Mouse (Mus musculus): ENCODE data around the gene Epha2. TPM values are rescaled to one million over a fixed set of nuclear protein-coding genes. Genes with fewer than 3 reads are reported as not detected.

Gene Epha2
- polyA plus RNA-seq, 1 experiment from 2014 or later, result 7.1 TPM

DNA sequence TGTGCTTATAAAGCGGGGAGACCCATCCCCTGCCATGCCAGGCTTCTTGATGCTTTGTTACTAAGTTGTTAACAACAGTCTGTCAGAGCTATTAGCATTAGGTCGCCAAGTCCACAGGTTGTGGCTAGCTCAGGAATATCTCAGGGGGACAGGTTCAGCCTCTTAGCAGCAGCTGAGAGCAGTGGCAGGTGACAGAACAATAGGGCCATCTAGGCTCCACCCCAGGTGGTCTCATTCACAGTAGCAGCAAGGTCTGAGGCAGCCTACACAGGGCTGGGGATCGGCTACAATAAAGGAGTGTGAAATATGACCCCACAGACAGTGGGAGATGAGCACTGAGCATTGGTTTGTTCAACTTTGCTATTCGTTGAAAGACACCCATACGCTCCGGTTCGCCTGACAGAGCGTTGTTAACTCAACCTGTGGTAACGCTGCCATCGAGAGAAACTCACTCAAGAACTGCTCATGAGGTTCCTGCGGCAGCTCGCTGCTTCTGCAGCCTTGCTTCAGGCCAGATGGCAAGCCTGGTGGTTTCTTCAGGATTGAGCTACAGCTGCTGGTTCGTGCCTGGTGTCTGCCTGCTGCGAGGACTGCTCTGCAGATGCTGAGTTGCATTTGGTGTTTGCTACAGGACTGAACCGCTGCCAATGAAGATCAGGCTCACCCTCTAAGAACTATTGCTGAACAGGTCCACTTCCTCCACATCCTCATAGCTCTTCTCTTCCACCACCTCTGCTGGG lies 30.7 kb upstream of the Epha2 start:
- H3K36me3 ChIP-seq, result no peaks in the 10 kb centered on the region
- H3K27me3 ChIP-seq, result no peaks in the 10 kb centered on the region
- H3K9me3 ChIP-seq (replicated peaks), result no peaks in the 10 kb centered on the region
- peaks cover 29% of the 10 kb centered on the region for H3K4me1 ChIP-seq
- 61% methylated on average over 15 of the region's 15 CpGs for WGBS
- H3K27ac ChIP-seq, result no peak overlapping the region
- H3K4me3 ChIP-seq (replicated peaks), result no peak overlapping the region
- no peak overlapping the region for H3K4me2 ChIP-seq
- H3K9ac ChIP-seq, result no peak overlapping the region
- no peak for ATAC-seq (replicated peaks; ENCODE audit: low FRiP score)

DNA sequence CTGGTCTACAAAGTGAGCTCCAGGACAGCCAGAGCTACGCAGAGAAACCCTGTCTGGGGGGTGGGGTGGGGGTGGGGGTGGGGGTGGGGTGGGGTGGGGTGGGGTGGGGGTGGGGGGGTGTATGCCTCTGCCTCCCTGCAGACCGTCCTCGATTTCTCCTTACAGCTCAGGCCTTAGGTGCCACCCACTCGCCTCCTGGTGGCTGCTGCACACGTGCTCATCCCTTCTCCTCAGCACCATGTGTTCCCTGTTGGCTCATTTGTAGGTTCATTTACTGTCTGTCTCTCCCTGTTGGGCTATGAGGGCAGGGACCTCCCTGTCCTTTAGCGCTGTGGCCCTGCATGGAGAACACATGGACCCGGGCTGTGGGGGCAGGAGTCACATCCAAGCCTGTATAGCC lies 29.8 kb upstream of the Epha2 start:
- Histone ChIP-seq H3K27ac (peak overlapping the region; percentile 68), H3K4me3 (replicated peaks) (no peak overlapping the region), H3K9ac (no peak overlapping the region), H3K36me3 (no peaks in the 10 kb centered on the region), H3K4me2 (no peak overlapping the region), H3K4me1 (peaks cover 29% of the 10 kb centered on the region), H3K9me3 (replicated peaks) (no peaks in the 10 kb centered on the region), H3K27me3 (no peaks in the 10 kb centered on the region)
- ATAC-seq (replicated peaks; ENCODE audit: low FRiP score), result no peak
- 86% methylated on average over 7 of the region's 7 CpGs for WGBS

DNA sequence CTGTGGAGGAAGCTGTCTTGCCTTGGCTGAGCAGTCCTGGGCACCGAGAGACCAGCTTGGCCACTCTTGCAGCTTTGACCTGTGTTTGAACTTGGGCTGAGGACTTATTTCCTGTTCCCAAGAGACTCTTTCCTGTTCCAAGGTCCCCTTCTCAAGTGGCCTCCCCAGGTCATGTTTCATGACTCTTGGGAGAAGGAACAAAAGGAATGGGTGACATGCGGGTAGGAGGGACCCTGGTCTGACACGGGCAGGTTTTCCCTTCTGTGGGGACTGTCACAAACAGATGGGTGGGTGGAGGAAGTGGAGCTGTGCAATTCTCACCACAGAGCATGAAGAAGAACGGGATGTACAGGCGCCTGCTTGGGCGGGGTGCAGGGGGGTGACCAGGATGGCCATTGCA lies 29.3 kb upstream of the Epha2 start:
- Histone ChIP-seq H3K4me2 (no peak overlapping the region), H3K9me3 (replicated peaks) (no peaks in the 10 kb centered on the region), H3K9ac (no peak overlapping the region), H3K36me3 (no peaks in the 10 kb centered on the region), H3K4me1 (peaks cover 29% of the 10 kb centered on the region), H3K27me3 (no peaks in the 10 kb centered on the region), H3K4me3 (replicated peaks) (no peak overlapping the region), H3K27ac (peak overlapping the region; percentile 68)
- WGBS, result 47% methylated on average over 6 of the region's 6 CpGs
- ATAC-seq (replicated peaks; ENCODE audit: low FRiP score), result no peak

DNA sequence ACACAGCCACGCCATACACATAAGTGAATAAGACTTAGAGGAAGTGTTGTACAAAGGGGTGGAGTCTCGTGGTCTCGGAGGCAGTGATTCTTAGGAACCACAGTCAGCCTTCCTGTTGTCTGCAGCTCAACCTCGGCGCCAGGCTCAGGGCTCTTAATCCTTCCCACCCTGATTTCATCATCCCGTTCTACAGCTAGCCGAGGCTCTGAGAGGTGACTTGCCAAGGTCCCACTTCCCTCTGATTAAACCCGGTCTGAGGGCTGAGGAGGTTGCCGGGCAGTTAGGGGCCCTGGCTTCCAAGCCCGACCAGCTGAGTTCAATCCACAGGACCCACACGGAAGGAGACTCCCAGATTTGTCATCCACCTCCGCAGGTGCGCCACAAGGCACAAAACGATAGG lies 28.2 kb upstream of the Epha2 start:
- no peaks in the 10 kb centered on the region for H3K36me3 ChIP-seq
- peak overlapping the region; percentile 37; the same call in 1 of the 2 replicates for H3K9ac ChIP-seq
- H3K4me3 ChIP-seq (replicated peaks), result peak overlapping the region; percentile 24
- peaks cover 41% of the 10 kb centered on the region for H3K4me1 ChIP-seq
- no peaks in the 10 kb centered on the region for H3K9me3 ChIP-seq (replicated peaks)
- peak overlapping the region; percentile 58 for H3K4me2 ChIP-seq
- no peaks in the 10 kb centered on the region for H3K27me3 ChIP-seq
- 15% methylated on average over 14 of the region's 14 CpGs for WGBS
- H3K27ac ChIP-seq, result 0 out of 2 replicates have a peak overlapping the region, but pooled peaks have one; percentile 34
- no peak for ATAC-seq (replicated peaks; ENCODE audit: low FRiP score)

DNA sequence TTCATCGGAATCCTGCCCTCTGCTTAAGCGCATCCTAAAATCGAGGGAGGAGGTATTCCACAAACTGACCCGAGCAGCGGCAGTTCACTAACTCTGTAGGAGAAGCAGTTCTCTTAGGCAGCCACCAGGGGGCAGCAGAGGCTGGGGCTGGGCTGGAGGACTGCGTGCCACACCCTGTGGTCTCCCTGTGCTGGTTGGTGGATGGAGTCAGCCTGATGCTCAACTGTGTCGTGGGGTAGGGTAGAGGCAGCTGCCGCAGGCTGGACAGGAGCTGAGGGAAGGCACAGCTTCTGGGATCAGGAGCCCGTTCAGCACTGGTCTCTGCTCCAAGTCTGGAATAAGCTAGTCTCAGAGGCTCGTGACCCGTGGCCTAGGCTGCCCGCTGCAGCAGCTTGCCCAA lies 27.7 kb upstream of the Epha2 start:
- Histone ChIP-seq H3K4me2 (peak overlapping the region; percentile 58), H3K27me3 (no peaks in the 10 kb centered on the region), H3K9me3 (replicated peaks) (no peaks in the 10 kb centered on the region), H3K9ac (peak overlapping the region; percentile 37; the same call in 1 of the 2 replicates), H3K27ac (0 out of 2 replicates have a peak overlapping the region, but pooled peaks have one; percentile 34), H3K4me3 (replicated peaks) (peak overlapping the region; percentile 24), H3K4me1 (peaks cover 45% of the 10 kb centered on the region), H3K36me3 (no peaks in the 10 kb centered on the region)
- 20% methylated on average over 12 of the region's 12 CpGs for WGBS
- ATAC-seq (replicated peaks; ENCODE audit: low FRiP score), result peak; percentile 57

DNA sequence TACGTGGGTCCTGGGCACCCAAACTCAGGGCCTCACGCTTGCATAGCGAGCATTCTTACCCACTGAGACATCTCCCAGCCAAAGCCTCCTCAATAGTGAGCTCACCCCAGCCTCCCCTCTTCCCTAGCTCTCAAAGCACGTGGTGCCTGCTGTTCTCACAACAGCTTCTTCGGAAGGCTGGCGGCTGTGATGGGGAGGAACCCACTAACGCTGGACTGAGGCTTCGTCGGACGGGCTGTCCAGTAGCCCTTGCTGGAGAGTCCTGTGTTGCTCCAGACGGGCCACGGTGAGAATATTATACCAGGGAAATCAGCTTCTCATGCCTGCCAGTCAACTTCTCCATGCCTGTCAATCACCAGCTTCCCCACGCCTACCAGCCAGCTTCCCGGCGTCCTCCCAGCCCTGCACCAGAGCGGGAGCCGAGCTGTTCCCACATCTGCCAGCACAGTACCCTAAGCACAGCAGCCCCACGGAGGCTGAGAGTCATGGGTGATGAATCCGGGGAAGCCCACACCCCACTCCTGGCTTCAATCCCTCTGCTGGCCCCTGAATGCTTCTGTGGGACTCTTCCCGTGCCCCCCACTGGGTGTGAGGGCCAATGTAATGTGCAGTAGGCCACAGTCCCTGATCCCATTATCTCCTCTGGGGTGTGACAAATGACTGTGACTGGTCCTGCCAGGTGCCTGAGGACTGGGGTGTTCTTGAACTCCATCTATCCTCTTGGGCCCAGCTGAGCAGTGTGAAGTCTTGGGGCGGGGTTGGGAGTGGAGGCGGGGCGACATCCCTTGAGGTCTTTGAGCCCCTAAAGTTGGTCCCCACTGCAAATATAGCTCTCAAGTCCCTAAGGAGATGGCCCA lies 26.3 kb upstream of the Epha2 start:
- ATAC-seq (replicated peaks; ENCODE audit: low FRiP score), result no peak
- H3K4me2 ChIP-seq, result no peak overlapping the region
- 0 out of 2 replicates have a peak overlapping the region, but pooled peaks have one; percentile 15 for H3K27ac ChIP-seq
- 51% methylated on average over 23 of the region's 23 CpGs for WGBS
- peaks cover 59% of the 10 kb centered on the region for H3K4me1 ChIP-seq
- no peak overlapping the region for H3K9ac ChIP-seq
- H3K4me3 ChIP-seq (replicated peaks), result no peak overlapping the region
- no peaks in the 10 kb centered on the region for H3K36me3 ChIP-seq
- no peaks in the 10 kb centered on the region for H3K27me3 ChIP-seq
- H3K9me3 ChIP-seq (replicated peaks), result no peaks in the 10 kb centered on the region

DNA sequence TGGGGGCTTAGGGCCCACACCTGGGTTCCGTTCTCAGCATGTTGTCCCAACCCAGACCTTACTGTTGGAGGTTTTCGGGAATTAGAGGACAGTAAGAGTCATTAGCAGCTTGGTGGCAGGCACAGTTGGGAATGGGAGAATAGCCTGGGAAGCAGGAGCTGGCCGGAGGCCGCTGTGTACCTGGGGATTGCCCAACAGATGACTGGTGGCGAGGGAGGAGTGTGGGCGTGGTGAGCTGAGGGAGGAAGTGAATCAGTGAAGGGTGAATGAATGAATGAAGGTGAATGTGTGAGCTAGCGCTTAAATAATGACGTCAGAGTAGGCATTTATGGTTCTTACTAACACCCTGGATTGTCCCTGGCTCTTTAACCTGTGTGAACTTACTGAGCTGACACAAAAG lies 23.9 kb upstream of the Epha2 start:
- Histone ChIP-seq H3K9me3 (replicated peaks) (no peaks in the 10 kb centered on the region), H3K27me3 (no peaks in the 10 kb centered on the region), H3K4me1 (peaks cover 71% of the 10 kb centered on the region), H3K36me3 (no peaks in the 10 kb centered on the region), H3K9ac (no peak overlapping the region), H3K4me3 (replicated peaks) (no peak overlapping the region), H3K27ac (peak overlapping the region; percentile 95), H3K4me2 (no peak overlapping the region)
- 76% methylated on average over 8 of the region's 8 CpGs for WGBS
- no peak for ATAC-seq (replicated peaks; ENCODE audit: low FRiP score)

DNA sequence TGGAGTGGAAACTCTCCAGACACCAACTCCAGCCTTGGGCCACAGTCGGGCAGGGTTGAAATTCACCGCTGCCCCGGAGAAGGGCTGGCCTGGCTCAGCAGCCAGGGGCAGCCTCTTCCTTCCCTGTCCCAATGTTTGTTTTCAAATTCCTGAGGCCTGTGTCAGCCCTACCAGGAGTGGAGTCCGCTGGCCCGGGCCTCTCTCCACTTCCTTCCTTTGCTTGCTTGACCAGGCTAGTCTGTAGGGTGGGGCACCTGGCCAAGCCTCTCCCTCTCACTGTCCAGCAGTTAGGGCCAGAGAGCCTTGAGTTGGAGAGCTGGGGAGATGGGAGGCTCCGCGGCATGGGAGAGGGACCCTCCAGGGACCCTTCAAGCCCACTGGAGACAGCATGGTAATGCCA lies 22.9 kb upstream of the Epha2 start:
- no peaks in the 10 kb centered on the region for H3K27me3 ChIP-seq
- peak overlapping the region; percentile 29 for H3K4me2 ChIP-seq
- WGBS, result 16% methylated on average over 7 of the region's 7 CpGs
- no peaks in the 10 kb centered on the region for H3K36me3 ChIP-seq
- peak; percentile 78 for ATAC-seq (replicated peaks; ENCODE audit: low FRiP score)
- H3K4me1 ChIP-seq, result peaks cover 74% of the 10 kb centered on the region
- H3K9ac ChIP-seq, result no peak overlapping the region
- no peak overlapping the region for H3K4me3 ChIP-seq (replicated peaks)
- peak overlapping the region; percentile 95 for H3K27ac ChIP-seq
- H3K9me3 ChIP-seq (replicated peaks), result no peaks in the 10 kb centered on the region

DNA sequence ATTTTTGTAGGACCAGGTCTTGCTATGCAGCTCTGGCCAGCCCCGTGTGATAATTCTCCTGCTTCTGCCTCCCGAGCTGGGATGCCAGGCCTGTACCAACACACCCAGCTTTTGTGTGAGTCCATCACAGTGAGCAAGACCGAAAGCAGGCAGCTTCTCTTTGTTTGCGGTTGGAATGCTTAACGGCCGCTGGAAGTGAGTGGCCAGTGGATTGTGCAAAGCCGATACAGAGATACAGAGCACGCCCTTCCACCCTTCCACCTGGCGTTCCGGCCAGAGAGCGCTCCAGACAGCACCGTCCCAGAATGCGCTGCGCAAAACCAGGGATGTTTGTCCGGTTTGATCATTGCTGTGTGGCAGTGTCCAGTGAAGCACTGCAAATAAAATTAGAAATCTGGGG lies 21.7 kb upstream of the Epha2 start:
- peak overlapping the region; percentile 32; the same call in 1 of the 2 replicates for H3K4me2 ChIP-seq
- H3K9ac ChIP-seq, result no peak overlapping the region
- peak overlapping the region; percentile 95 for H3K27ac ChIP-seq
- no peaks in the 10 kb centered on the region for H3K27me3 ChIP-seq
- no peak overlapping the region for H3K4me3 ChIP-seq (replicated peaks)
- H3K9me3 ChIP-seq (replicated peaks), result no peaks in the 10 kb centered on the region
- ATAC-seq (replicated peaks; ENCODE audit: low FRiP score), result no peak
- H3K36me3 ChIP-seq, result no peaks in the 10 kb centered on the region
- WGBS, result 43% methylated on average over 15 of the region's 15 CpGs
- peaks cover 78% of the 10 kb centered on the region for H3K4me1 ChIP-seq

DNA sequence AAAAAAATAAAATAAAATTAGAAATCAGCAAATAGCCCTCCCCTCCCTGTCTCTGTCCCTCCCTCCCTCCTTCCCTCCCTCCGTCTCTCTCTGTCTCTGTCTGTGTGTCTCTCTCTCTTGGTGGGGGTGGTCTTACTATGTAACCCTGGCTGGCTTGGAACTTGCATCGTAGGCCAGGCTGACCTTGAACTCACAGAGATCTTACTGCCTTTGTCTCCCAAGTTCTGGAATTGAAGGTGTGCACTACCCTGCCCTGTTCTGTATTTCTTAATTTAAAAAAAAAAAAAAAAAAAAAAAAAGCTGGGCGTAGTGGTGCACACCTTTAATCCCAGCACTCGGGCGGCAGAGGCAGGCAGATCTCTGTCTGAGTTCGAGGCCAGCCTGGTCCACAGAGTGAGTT lies 21.3 kb upstream of the Epha2 start:
- H3K27ac ChIP-seq, result peak overlapping the region; percentile 95
- H3K9ac ChIP-seq, result no peak overlapping the region
- H3K36me3 ChIP-seq, result no peaks in the 10 kb centered on the region
- H3K4me2 ChIP-seq, result peak overlapping the region; percentile 32; the same call in 1 of the 2 replicates
- H3K9me3 ChIP-seq (replicated peaks), result no peaks in the 10 kb centered on the region
- H3K27me3 ChIP-seq, result no peaks in the 10 kb centered on the region
- H3K4me3 ChIP-seq (replicated peaks), result no peak overlapping the region
- ATAC-seq (replicated peaks; ENCODE audit: low FRiP score), result no peak
- H3K4me1 ChIP-seq, result peaks cover 77% of the 10 kb centered on the region
- 91% methylated on average over 6 of the region's 6 CpGs for WGBS

DNA sequence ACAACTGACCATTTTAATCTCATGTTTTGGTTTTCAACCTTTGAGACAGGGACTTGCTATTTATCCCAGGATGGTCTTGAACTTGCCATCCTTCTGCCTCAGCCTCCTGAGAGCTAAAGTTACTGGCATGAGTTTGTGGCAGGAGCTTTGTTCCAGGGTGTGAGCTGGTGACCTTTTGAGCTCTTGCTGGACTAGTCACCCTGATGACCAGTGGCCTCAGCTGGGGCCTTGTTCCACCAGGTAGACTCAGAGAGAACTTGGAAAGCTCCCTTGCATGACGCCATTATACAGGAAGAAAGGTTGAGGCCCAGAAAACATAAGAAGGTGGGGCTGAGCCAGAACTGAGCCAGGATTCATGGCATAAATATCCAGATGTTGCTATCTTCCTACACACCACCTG lies 20.6 kb upstream of the Epha2 start:
- no peak overlapping the region for H3K9ac ChIP-seq
- no peaks in the 10 kb centered on the region for H3K27me3 ChIP-seq
- ATAC-seq (replicated peaks; ENCODE audit: low FRiP score), result no peak
- H3K4me2 ChIP-seq, result no peak overlapping the region
- 97% methylated on average over 1 of the region's 1 CpGs for WGBS
- H3K4me3 ChIP-seq (replicated peaks), result no peak overlapping the region
- no peaks in the 10 kb centered on the region for H3K36me3 ChIP-seq
- H3K27ac ChIP-seq, result no peak overlapping the region
- H3K9me3 ChIP-seq (replicated peaks), result no peaks in the 10 kb centered on the region
- peaks cover 80% of the 10 kb centered on the region for H3K4me1 ChIP-seq

DNA sequence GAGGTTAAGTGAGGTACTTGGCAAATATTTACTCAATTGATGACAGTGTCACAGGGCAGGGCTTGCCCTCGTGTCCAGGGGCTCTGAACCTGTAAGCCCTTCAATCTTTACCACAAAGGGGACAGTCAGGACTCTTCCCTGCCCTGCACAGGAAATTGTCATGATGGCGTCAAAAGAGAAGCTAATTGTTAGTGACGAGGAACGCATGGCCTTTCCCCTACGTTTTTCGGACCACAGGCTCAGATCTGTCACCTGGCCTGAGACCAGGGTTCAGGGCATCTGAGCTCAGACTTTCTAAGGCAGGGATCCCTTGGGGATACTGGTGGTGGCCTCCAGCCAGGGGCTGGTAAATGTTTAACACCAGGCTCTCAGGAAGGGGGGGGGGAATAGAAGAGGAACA lies 19.9 kb upstream of the Epha2 start:
- 0 out of 2 replicates have a peak overlapping the region, but pooled peaks have one; percentile 17 for H3K4me2 ChIP-seq
- ATAC-seq (replicated peaks; ENCODE audit: low FRiP score), result peak; percentile 20; the same call in 1 of the 2 replicates
- WGBS, result 14% methylated on average over 6 of the region's 6 CpGs
- no peak overlapping the region for H3K9ac ChIP-seq
- H3K27me3 ChIP-seq, result no peaks in the 10 kb centered on the region
- peak overlapping the region; percentile 75 for H3K27ac ChIP-seq
- H3K36me3 ChIP-seq, result no peaks in the 10 kb centered on the region
- no peaks in the 10 kb centered on the region for H3K9me3 ChIP-seq (replicated peaks)
- no peak overlapping the region for H3K4me3 ChIP-seq (replicated peaks)
- H3K4me1 ChIP-seq, result peaks cover 83% of the 10 kb centered on the region
